Mouse (Mus musculus): ENCODE results near the gene 2210408I21Rik. TPM values are rescaled to one million over a fixed set of nuclear protein-coding genes. Genes with fewer than 3 reads are reported as not detected.

Gene 2210408I21Rik
- polyA plus RNA-seq, 1 experiment: 0.92 TPM

DNA sequence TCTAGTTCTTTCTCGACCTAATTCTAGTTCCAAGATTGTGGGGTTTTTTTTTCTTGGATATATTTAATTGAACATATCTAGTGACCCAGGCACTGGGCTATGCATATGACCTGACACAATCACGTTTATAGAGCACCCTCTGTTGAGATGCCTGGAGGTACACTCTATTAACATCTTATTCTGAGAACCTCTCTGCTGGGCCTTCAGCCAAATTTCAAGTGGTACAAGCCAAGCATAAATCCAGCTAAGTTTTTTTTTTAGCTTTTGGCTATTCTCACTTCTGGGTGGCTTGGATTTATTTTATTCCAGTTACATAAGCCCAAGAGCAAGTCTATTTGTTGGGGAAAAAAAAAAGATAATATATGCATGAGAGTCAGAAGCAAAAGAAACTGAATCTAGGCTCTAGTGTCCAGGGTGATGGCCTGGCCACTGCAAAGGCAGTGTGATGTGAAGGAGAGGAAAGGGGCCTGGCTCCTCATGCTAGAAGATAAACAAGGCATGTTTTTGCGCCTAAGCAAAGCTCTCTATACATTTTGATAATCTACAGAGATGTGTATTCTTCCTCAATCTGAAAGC, 139.9 kb downstream of the 2210408I21Rik start:
- Histone ChIP-seq H3K4me3 (ENCODE audit: insufficient read depth, low read depth, low read length) (no peak overlapping the region), H3K4me1 (ENCODE audit: control insufficient read depth, insufficient read depth, low read length) (no peaks in the 10 kb centered on the region), H3K27ac (ENCODE audit: insufficient read depth, low read depth, low read length) (no peak overlapping the region), H3K36me3 (ENCODE audit: control insufficient read depth, insufficient read depth, low read length) (no peaks in the 10 kb centered on the region), H3K27me3 (replicated peaks; ENCODE audit: control insufficient read depth, insufficient read depth, low read length) (no peaks in the 10 kb centered on the region)
- no peak for DNase-seq
- no peak for TF ChIP-seq CTCF (conservative IDR thresholded peaks at IDR 0.05; ENCODE audit: insufficient read depth, insufficient read length, low read depth, low read length)
- no peak for TF ChIP-seq POLR2A (IDR thresholded peaks at IDR 0.05; ENCODE audit: low read depth, low read length)
- 74% methylated on average over 3 of the region's 3 CpGs for WGBS

- DNase-seq: no peak
- H3K27ac ChIP-seq (ENCODE audit: insufficient read depth, low read depth, low read length): no peak overlapping the region
- 54% methylated on average over 7 of the region's 7 CpGs for WGBS
- no peak overlapping the region for H3K4me3 ChIP-seq (ENCODE audit: insufficient read depth, low read depth, low read length)
- no peaks in the 10 kb centered on the region for H3K36me3 ChIP-seq (ENCODE audit: control insufficient read depth, insufficient read depth, low read length)
- H3K4me1 ChIP-seq (ENCODE audit: control insufficient read depth, insufficient read depth, low read length): no peaks in the 10 kb centered on the region
- no peaks in the 10 kb centered on the region for H3K27me3 ChIP-seq (replicated peaks; ENCODE audit: control insufficient read depth, insufficient read depth, low read length)
- no peak for TF ChIP-seq CTCF (conservative IDR thresholded peaks at IDR 0.05; ENCODE audit: insufficient read depth, insufficient read length, low read depth, low read length)
- no peak for TF ChIP-seq POLR2A (IDR thresholded peaks at IDR 0.05; ENCODE audit: low read depth, low read length)
Measured at GRCm38 (mm10) chr13:77278659-77279413, 143.5 kb downstream of the 2210408I21Rik start.

DNA sequence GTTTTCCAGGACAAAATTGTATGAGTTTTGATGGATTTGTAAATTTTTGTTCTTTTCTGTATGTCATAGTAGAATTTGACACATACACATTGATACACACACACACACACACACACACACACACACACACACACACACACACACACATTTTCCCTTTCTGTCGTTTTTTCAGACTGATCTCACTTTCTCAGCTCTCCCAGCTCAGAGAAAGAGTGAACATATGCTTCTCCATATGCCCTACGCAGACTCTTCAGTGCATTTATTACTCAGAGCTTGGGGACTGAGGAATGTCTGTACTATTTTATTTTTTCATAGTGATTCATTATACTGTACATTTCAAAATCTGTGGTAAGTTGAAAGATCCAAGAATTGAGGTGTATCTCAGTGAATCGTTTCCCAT, 160.2 kb downstream of the 2210408I21Rik start:
- Histone ChIP-seq H3K4me1 (ENCODE audit: control insufficient read depth, insufficient read depth, low read length) (no peaks in the 10 kb centered on the region), H3K4me3 (ENCODE audit: insufficient read depth, low read depth, low read length) (no peak overlapping the region), H3K27ac (ENCODE audit: insufficient read depth, low read depth, low read length) (no peak overlapping the region), H3K27me3 (replicated peaks; ENCODE audit: control insufficient read depth, insufficient read depth, low read length) (no peaks in the 10 kb centered on the region), H3K36me3 (ENCODE audit: control insufficient read depth, insufficient read depth, low read length) (no peaks in the 10 kb centered on the region)
- TF ChIP-seq POLR2A (IDR thresholded peaks at IDR 0.05; ENCODE audit: low read depth, low read length): no peak
- TF ChIP-seq CTCF (conservative IDR thresholded peaks at IDR 0.05; ENCODE audit: insufficient read depth, insufficient read length, low read depth, low read length): no peak
- 79% methylated on average over 3 of the region's 3 CpGs for WGBS
- DNase-seq: no peak

GRCm38 (mm10) chr13:77324101-77324500, 188.8 kb downstream of the 2210408I21Rik start:
- Histone ChIP-seq H3K27me3 (replicated peaks; ENCODE audit: control insufficient read depth, insufficient read depth, low read length) (no peaks in the 10 kb centered on the region), H3K4me3 (ENCODE audit: insufficient read depth, low read depth, low read length) (no peak overlapping the region), H3K27ac (ENCODE audit: insufficient read depth, low read depth, low read length) (no peak overlapping the region), H3K4me1 (ENCODE audit: control insufficient read depth, insufficient read depth, low read length) (no peaks in the 10 kb centered on the region), H3K36me3 (ENCODE audit: control insufficient read depth, insufficient read depth, low read length) (no peaks in the 10 kb centered on the region)
- TF ChIP-seq POLR2A (IDR thresholded peaks at IDR 0.05; ENCODE audit: low read depth, low read length) (no peak), CTCF (conservative IDR thresholded peaks at IDR 0.05; ENCODE audit: insufficient read depth, insufficient read length, low read depth, low read length) (no peak)
- WGBS: 64% methylated on average over 1 of the region's 1 CpGs
- DNase-seq: no peak

- TF ChIP-seq POLR2A (IDR thresholded peaks at IDR 0.05; ENCODE audit: low read depth, low read length): no peak
- 62% methylated on average over 5 of the region's 5 CpGs for WGBS
- no peaks in the 10 kb centered on the region for H3K4me1 ChIP-seq (ENCODE audit: control insufficient read depth, insufficient read depth, low read length)
Measured at GRCm38 (mm10) chr13:77326174-77326959, 191.0 kb downstream of the 2210408I21Rik start.

DNA sequence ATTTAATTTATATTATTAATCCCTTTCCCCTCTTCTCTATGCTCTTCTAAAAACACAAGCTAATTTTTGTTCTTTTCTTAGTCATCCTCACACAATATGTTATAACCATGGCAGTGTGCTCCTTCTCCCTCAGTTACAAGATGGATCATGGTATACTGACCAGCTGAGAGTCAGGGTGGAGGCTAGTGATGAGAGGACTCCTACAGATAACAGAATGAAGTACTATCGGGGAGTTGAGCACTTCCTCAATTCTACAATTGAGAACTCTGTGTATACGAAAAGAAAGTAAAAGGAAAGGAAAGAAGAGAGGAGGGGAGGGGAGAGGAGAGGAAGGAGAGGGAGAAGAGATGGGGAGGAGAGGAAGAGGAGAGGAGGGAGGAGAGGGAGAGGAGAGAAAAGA, 206.8 kb downstream of the 2210408I21Rik start:
- H3K27me3 ChIP-seq (replicated peaks; ENCODE audit: control insufficient read depth, insufficient read depth, low read length): no peaks in the 10 kb centered on the region
- no peak for DNase-seq
- H3K4me1 ChIP-seq (ENCODE audit: control insufficient read depth, insufficient read depth, low read length): no peaks in the 10 kb centered on the region
- no peak overlapping the region for H3K4me3 ChIP-seq (ENCODE audit: insufficient read depth, low read depth, low read length)
- WGBS: 93% methylated on average over 2 of the region's 2 CpGs
- H3K36me3 ChIP-seq (ENCODE audit: control insufficient read depth, insufficient read depth, low read length): no peaks in the 10 kb centered on the region
- H3K27ac ChIP-seq (ENCODE audit: insufficient read depth, low read depth, low read length): no peak overlapping the region
- TF ChIP-seq POLR2A (IDR thresholded peaks at IDR 0.05; ENCODE audit: low read depth, low read length): no peak
- TF ChIP-seq CTCF (conservative IDR thresholded peaks at IDR 0.05; ENCODE audit: insufficient read depth, insufficient read length, low read depth, low read length): no peak

More at GRCm38 (mm10) chr13:77326174-77326959, 191.0 kb downstream of the 2210408I21Rik start:
- DNase-seq: no peak
- Histone ChIP-seq H3K4me3 (ENCODE audit: insufficient read depth, low read depth, low read length) (no peak overlapping the region), H3K36me3 (ENCODE audit: control insufficient read depth, insufficient read depth, low read length) (no peaks in the 10 kb centered on the region), H3K27ac (ENCODE audit: insufficient read depth, low read depth, low read length) (no peak overlapping the region), H3K27me3 (replicated peaks; ENCODE audit: control insufficient read depth, insufficient read depth, low read length) (no peaks in the 10 kb centered on the region)

- 95% methylated on average over 3 of the region's 3 CpGs for WGBS
- TF ChIP-seq CTCF (conservative IDR thresholded peaks at IDR 0.05; ENCODE audit: insufficient read depth, insufficient read length, low read depth, low read length) (no peak), POLR2A (IDR thresholded peaks at IDR 0.05; ENCODE audit: low read depth, low read length) (no peak)
- H3K36me3 ChIP-seq (ENCODE audit: control insufficient read depth, insufficient read depth, low read length): no peaks in the 10 kb centered on the region
- no peak overlapping the region for H3K4me3 ChIP-seq (ENCODE audit: insufficient read depth, low read depth, low read length)
- H3K27me3 ChIP-seq (replicated peaks; ENCODE audit: control insufficient read depth, insufficient read depth, low read length): no peaks in the 10 kb centered on the region
- DNase-seq: no peak
- no peak overlapping the region for H3K27ac ChIP-seq (ENCODE audit: insufficient read depth, low read depth, low read length)
- no peaks in the 10 kb centered on the region for H3K4me1 ChIP-seq (ENCODE audit: control insufficient read depth, insufficient read depth, low read length)
Measured at GRCm38 (mm10) chr13:77385448-77385970, 250.2 kb downstream of the 2210408I21Rik start.
